Mouse (Mus musculus) CD4-positive helper T cell, adult 2 months (primary cell): ENCODE measurements around the gene Ankrd12.
A peak's percentile ranks its signal among the peaks of the same experiment; 100 is the strongest.

Experiments
- DNase-seq: peaks from one replicate; pipeline ENCODE4 v3.0.0-alpha.2; 2012; ENCODE audit warnings: low read depth, missing footprints, low spot score

The Ankrd12 gene

DNA sequence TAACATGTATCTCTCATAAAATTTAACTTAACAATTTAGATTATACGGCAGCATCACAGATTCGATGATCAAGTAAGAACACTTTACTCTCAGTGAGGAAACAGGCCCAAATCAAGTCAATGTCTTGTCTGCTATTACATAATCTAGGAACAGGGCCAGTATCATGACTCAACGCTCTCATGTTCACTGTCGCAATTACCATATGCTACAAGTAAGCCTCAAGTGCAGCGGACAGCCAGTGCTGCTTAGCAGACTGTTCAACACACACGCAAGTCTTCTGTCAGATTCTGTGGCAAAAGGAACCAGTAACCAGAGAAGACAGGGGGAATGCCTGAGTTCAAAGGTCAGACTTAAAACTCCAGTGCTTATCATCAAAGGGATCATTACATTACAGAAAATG lies 145.9 kb downstream of the Ankrd12 start:
- DNase-seq, result no peak

DNA sequence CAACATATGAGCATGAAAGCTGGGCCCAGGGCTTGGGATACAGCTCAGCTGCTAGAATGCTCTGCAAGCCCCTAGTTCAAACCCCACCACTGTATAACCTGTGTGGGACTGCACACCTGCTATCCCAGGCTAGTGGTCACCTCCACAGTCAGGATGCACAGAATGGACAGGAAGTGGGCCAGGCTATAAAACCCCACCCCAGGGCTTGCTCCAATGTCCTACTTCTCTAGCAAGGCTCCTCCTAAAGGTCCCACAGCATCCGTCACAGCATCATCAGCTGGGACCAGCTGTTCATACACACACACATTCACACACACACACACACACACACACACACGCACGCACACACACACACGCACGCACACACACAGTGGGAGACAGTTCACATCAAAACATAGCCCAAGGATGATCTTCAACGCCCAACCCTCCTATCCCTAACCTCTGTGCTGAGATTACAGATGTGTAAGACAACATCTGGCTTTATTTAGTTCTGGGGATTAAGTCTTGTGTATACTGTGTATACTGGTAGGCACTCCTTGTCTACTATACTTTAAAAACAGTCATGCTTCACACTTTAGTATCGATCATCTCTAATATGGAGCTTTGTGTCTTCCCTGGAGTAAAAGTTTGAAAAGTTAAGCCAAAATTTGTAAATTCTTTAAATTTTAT lies 146.6 kb downstream of the Ankrd12 start:
- DNase-seq, result no peak

DNA sequence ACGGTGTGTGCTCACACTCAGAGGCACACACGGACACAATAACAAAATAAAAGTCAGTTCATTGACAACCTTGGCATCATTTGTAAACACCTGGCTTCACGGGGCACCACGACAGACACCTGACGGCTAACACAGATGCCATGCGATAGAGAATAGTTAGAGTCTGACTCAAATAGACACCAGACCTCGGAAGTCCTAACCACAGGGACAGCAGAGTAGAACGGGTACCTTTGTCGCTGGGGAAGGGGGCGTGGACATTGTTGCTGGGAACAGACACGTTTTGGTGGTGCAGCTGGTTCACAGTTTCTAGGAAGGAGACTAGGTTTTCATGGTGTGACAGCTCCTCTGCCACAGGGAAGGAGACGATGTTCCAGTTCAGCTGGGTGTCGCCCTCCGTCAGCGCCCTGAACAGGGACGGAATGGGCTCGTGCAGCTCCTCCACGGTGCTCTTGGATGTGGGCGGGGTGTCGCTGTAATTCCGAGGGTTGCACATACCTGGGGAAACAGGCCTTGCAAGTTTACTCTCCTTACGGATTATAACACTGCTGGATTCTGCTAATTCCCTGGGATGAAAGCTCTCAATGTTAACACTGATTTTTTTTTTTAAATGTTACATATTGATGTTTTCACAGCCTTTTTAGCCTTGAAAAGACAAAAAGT lies 147.4 kb downstream of the Ankrd12 start:
- peak; percentile 60 for DNase-seq

DNA sequence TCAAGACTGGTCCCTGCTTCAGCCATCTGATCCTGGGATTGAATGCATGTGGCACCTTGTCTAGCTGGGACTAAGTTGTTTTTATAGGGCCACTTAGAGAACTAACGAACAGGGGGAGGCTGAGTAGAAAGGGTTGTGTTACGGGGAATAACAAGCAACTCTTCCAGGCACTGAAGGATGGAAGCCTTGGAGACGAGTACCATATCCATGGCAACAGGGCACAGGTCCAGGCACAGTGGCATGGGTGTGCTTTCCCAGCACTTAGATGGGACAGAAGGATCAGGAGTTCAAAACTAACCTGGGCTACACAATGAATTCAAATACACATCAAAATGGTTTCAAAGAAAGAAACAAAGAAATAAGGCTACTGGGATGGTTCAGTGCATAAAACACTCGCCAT lies 149.8 kb downstream of the Ankrd12 start:
- DNase-seq, result no peak

DNA sequence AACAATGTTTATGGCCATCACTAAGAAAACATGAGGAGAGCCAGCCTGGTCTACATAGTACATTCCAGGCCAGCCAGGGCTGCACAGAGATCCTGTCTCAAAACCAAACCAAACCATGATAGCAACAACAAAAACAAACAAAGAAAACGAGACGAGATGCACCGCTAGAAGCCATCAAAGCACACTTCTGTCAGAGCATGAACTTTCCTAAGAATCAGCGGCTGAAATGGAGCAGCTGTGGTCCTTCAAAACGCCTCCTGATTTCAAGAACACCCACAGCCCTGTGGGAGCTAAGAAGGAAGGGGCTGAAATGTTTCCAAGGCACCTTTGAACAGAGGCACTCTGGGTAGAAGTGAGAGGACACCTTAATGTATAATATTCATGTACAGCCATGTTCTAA lies 152.7 kb downstream of the Ankrd12 start:
- no peak for DNase-seq

DNA sequence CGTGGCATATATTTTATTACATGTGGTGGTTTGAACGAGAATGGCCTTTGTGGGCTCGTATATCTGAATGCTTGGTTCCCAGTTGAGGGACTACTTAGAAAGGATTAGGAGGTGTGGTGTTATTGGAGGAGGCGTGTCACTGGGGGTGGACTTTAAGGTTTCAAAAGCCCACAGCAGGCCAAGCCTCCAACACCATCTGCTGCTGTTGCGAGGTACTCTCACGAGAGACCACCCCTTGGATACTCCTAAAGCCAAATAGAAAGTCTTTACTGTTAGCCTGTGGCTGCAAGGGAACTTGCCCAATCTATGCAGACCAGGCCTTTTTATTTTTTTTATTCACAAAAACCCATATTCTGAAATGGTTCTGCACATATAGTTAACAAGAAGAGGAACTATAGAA lies 154.9 kb downstream of the Ankrd12 start:
- DNase-seq, result no peak

DNA sequence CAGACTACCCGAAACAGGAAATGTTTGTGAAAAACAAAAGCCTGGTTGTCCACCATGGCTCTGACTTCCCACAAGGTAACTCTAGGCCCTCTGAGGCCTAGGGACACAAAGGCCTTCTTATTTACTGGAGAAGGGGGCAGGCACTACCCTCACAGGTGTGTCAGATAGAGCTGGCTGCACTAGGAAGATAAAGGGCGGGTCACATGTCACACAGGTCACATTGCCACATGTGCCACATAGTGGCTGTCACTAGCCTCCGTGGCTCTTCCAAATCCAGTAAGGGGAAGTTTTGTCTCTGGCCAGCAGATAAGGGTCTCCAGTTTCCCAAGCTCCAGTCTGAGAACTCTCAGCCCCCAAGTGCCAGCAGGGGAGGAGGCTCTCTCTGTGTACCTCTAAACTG lies 157.7 kb downstream of the Ankrd12 start:
- DNase-seq, result no peak

DNA sequence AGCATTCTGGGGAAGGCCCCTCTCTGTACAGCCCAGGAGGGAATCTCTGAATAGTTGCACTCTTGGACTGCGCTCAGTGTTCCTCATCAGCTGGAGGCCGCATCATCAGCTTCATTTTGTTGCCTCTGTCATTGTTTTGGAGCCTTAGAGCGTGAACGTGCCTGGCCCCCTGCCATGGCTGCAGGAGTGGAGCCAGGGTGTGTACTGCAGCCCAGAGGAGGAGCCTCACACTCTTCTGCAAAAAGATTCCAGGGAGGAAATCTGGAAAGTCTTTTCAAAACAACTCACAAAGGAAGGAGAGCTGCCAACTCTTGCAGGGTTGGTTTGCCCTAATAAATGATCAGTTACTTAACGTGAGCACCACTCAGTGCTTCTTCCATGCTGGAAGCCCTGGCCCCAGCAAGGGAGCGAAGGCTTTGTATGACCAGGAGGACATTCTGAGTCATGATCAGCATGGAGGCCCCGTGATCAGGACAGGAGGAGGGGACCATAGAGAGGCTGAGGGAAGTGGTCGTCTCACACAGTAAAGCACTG lies 160.7 kb downstream of the Ankrd12 start:
- no peak for DNase-seq
